Mouse (Mus musculus): Measurements from ENCODE around the gene Rbm15b.

GRCm38 (mm10) chr9:106883085-106883484 is 4.1 kb downstream of the Rbm15b start:
- TF ChIP-seq MAX (IDR thresholded peaks at IDR 0.05) (no peak), CTCF (IDR thresholded peaks at IDR 0.05; ENCODE audit: control insufficient read depth, insufficient read depth, insufficient read length) (no peak), MYOD1 (IDR thresholded peaks at IDR 0.05; ENCODE audit: control insufficient read depth, insufficient read length, low read depth) (no peak), USF1 (IDR thresholded peaks at IDR 0.05; ENCODE audit: low read depth) (no peak), MYOG (IDR thresholded peaks at IDR 0.05; ENCODE audit: control insufficient read depth, extremely low read depth, insufficient read length) (no peak), CEBPB (IDR thresholded peaks at IDR 0.05; ENCODE audit: low read depth) (no peak)

Data from C2C12 (cell line).